11 mouse cellular contexts compared by ENCODE assay signal in the genomic region with DNA sequence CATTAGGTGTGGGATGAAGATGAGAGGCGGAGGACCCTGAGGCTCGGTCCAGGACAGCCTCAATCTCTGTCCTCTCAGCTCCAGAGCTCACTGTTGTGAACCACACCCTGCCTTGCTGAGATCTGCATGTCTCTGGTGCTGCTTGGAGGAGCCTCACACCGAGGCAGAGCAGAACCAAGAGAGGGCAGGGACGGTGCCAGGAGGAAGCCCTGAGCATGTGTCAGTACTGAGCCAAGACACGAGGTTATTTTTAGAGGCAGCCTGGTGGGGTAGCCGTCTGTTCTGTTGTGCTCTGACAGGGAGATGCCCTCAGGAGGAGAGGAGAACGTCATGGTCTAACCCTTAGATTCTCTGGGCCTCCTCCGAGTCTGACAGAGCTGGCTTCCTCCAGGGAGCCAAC. TPM values are rescaled to one million over a fixed set of nuclear protein-coding genes. Genes with fewer than 3 reads are reported as not detected.
DNase-seq lines count a peak whose midpoint lies in the region; ATAC-seq lines count a peak whose summit lies in the region.
"Had no signal": no experiment of that assay in that cellular context is flagged by ENCODE, and none has a peak within 500 bp of the region (broad histone marks: within the 10 kb centered on the region; RNA-seq: fewer than 3 reads in every experiment).

No protein-coding gene starts in this region.

- H3K27ac ChIP-seq in liver, embryonic 13.5 days, result no peak overlapping the region
- H3K27ac ChIP-seq in liver, embryonic 11.5 days (ENCODE audit: low read depth, low read length), result no peak overlapping the region
- H3K27ac ChIP-seq in kidney, embryonic 14.5 days (ENCODE audit: low read depth, low read length), result no peak overlapping the region
- H3K27ac ChIP-seq: hindbrain, embryonic 14.5 days; stomach, embryonic 15.5 days had no signal

- no peak for DNase-seq in frontal cortex, postnatal 25 days (ENCODE audit: low spot score in 2 of 2)
- no peak for DNase-seq in liver, embryonic 13.5 days
- no peak for DNase-seq in liver, embryonic 11.5 days (ENCODE audit: low spot score)
- DNase-seq in cerebellum, adult 9-10 months, result peak; percentile 94
- no peak for DNase-seq in ovary, postnatal 36 days (ENCODE audit: low spot score)

- H3K4me1 ChIP-seq in liver, embryonic 13.5 days (replicated peaks), result peaks cover 40% of the 10 kb centered on the region
- H3K4me1 ChIP-seq in liver, embryonic 11.5 days (replicated peaks; ENCODE audit: control insufficient read depth, insufficient read depth, low read length), result peaks cover 34% of the 10 kb centered on the region
- H3K4me1 ChIP-seq in kidney, embryonic 14.5 days (ENCODE audit: control insufficient read depth, insufficient read depth, low read length), result peaks cover 18% of the 10 kb centered on the region

- H3K9ac ChIP-seq in liver, embryonic 13.5 days, result no peak overlapping the region
- H3K9ac ChIP-seq in liver, embryonic 11.5 days (ENCODE audit: low read depth, low read length), result no peak overlapping the region
- no peak overlapping the region for H3K9ac ChIP-seq in kidney, embryonic 14.5 days (ENCODE audit: low read depth, low read length)
- H3K9ac ChIP-seq: hindbrain, embryonic 14.5 days; stomach, embryonic 15.5 days had no signal

- peaks cover 77% of the 10 kb centered on the region for H3K27me3 ChIP-seq in liver, embryonic 13.5 days
- peaks cover 62% of the 10 kb centered on the region for H3K27me3 ChIP-seq in liver, embryonic 11.5 days (replicated peaks; ENCODE audit: control insufficient read depth, insufficient read depth, low read length)
- H3K27me3 ChIP-seq in kidney, embryonic 14.5 days (ENCODE audit: control insufficient read depth, insufficient read depth, low read length), result peaks cover 9% of the 10 kb centered on the region; the same call in 1 of the 2 replicates

- ATAC-seq in frontal cortex, adult (ENCODE audit: low TSS enrichment), result peak; percentile 38; the same call in 1 of the 2 replicates
- peak; percentile 22; the same call in 1 of the 2 replicates for ATAC-seq in liver, embryonic 13.5 days (ENCODE audit: low read depth)
- no peak for ATAC-seq in liver, embryonic 11.5 days (replicated peaks; ENCODE audit: low FRiP score)
- peak; percentile 32; the same call in 1 of the 2 replicates for ATAC-seq in megakaryocyte progenitor cell, adult 5-6 weeks (replicated peaks; ENCODE audit: poor library complexity)
- ATAC-seq in kidney, embryonic 14.5 days (ENCODE audit: low FRiP score, low TSS enrichment), result no peak
- ATAC-seq: CD4-positive, CD25-positive, alpha-beta regulatory T cell, adult 4 months had no signal

- no peaks in the 10 kb centered on the region for H3K36me3 ChIP-seq in liver, embryonic 13.5 days
- no peaks in the 10 kb centered on the region for H3K36me3 ChIP-seq in liver, embryonic 11.5 days (ENCODE audit: control insufficient read depth, insufficient read depth, low read length)
- H3K36me3 ChIP-seq in kidney, embryonic 14.5 days (ENCODE audit: control insufficient read depth, insufficient read depth, low read length), result no peaks in the 10 kb centered on the region
- H3K36me3 ChIP-seq: stomach, embryonic 15.5 days had no signal

- H3K4me3 ChIP-seq in liver, embryonic 13.5 days (replicated peaks), result no peak overlapping the region
- H3K4me3 ChIP-seq in liver, embryonic 11.5 days (ENCODE audit: low read depth, low read length), result no peak overlapping the region
- no peak overlapping the region for H3K4me3 ChIP-seq in kidney, embryonic 14.5 days (ENCODE audit: low read length)
- H3K4me3 ChIP-seq: stomach, embryonic 15.5 days had no signal

- WGBS in liver, embryonic 13.5 days (ENCODE audit: insufficient replicate concordance), result 20% methylated on average over 8 of the region's 8 CpGs
- WGBS in liver, embryonic 11.5 days, result 37% methylated on average over 8 of the region's 8 CpGs
- 61% methylated on average over 8 of the region's 8 CpGs for WGBS in kidney, embryonic 14.5 days

- H3K9me3 ChIP-seq in liver, embryonic 13.5 days (replicated peaks), result no peaks in the 10 kb centered on the region
- H3K9me3 ChIP-seq in liver, embryonic 11.5 days (ENCODE audit: control insufficient read depth, low read length), result no peaks in the 10 kb centered on the region
- H3K9me3 ChIP-seq in kidney, embryonic 14.5 days (ENCODE audit: control insufficient read depth, low read length), result no peaks in the 10 kb centered on the region
- H3K9me3 ChIP-seq: stomach, embryonic 15.5 days had no signal

- H3K4me2 ChIP-seq in liver, embryonic 13.5 days, result no peak overlapping the region
- no peak overlapping the region for H3K4me2 ChIP-seq in liver, embryonic 11.5 days
- H3K4me2 ChIP-seq in kidney, embryonic 14.5 days (replicated peaks; ENCODE audit: low read depth, low read length), result no peak overlapping the region
- H3K4me2 ChIP-seq: hindbrain, embryonic 14.5 days; stomach, embryonic 15.5 days had no signal

RNA-seq across cellular contexts. Expression of gene Tle3, which starts 50.3 kb away (rescaled TPM):
- 3.7 and 3.8 TPM in 2 replicates for polyA plus RNA-seq in liver, embryonic 13.5 days (2015; fragmentation: Nextera tagmentation; extraction: Ambion mirVana)
- 15.0 and 15.8 TPM in 2 replicates for polyA plus RNA-seq in liver, embryonic 11.5 days (2014; fragmentation: Nextera tagmentation; extraction: Ambion mirVana)
- total RNA-seq in megakaryocyte progenitor cell, adult 5-6 weeks (2015), result 65.2 and 66.2 TPM in 2 replicates
- total RNA-seq in megakaryocyte progenitor cell, adult 5-6 weeks (2017), result 48.0 and 50.5 TPM in 2 replicates
- 29.6 and 33.7 TPM in 2 replicates for polyA plus RNA-seq in kidney, embryonic 14.5 days (2014; fragmentation: Nextera tagmentation; extraction: Ambion mirVana)

Comparison
In these comparisons a context has a peak if more than half of its experiments do, and no peak if none do; other contexts are left out.
1. ATAC-seq: peak in frontal cortex, adult (single experiment), liver, embryonic 13.5 days (single experiment) and megakaryocyte progenitor cell, adult 5-6 weeks (single experiment); none in liver, embryonic 11.5 days (single experiment) and kidney, embryonic 14.5 days (single experiment).